Mouse (Mus musculus): ENCODE results near the gene Vmn2r67. TPM values are rescaled to one million over a fixed set of nuclear protein-coding genes. Genes with fewer than 3 reads are reported as not detected.
"Not testable (repeated sequence)": the region's sequence is repeated elsewhere in the genome, so short reads cannot be mapped to it uniquely, and the experiment has no call there.

Gene Vmn2r67
- not detected in 2 replicates for total RNA-seq (2021)
- long read RNA-seq, result 0 reads

DNA sequence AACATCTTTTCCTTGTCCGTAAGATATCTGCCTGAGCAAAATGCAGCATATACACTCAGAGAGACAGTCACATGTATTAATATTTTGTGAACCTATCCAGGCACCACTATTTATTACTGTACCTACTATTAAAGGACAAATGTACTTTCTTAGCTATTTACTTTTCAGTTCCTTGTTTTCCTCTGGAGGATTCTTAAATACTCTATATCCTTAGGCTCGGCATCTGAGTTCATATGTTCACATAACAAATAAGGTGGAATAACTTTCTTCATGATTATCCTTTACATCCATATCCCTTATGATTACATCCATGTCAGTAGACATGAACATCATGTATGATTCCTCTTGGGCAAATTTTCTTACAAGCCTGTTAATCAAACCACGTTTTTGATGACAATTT, at the start of gene Vmn2r67:
Gene Vmn2r67 (minus strand): TSS at position 101 of the 400 bp plus-strand sequence.
- no peak for DNase-seq

DNA sequence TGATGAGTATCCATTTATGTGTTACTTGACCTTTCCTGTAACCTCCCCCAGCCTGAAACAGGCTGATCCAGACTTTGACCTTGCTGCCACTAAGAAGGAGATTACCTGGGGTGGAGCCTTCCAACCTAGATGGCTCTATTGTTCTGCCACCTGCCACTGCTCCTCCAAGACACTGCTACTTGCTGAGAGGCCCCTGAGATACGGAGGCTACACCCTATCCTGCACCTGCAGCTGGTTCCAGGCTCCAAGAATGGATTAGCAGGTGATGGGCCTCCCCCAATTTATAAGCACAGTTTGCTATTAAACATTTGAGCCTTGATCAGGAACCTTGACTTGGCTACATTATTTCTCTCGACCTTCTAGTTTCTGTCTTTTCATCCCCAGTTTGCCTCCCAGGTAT, 51.3 kb downstream of the Vmn2r67 start:
- DNase-seq, result not testable (repeated sequence)

Other genes starting within 250 kb of the Vmn2r67 start
- not detected in 2 replicates for gene Vmn2r65, start 191.9 kb downstream of the Vmn2r67 start, total RNA-seq (2021)
- not detected in 2 replicates for gene Vmn2r66, start 143.7 kb downstream of the Vmn2r67 start, total RNA-seq (2021)
- not detected in 2 replicates for gene Vmn2r68, start 81.8 kb upstream of the Vmn2r67 start, total RNA-seq (2021)